Mouse (Mus musculus): ENCODE measurements around the gene Abhd17b.
"Not testable (repeated sequence)": the region's sequence is repeated elsewhere in the genome, so short reads cannot be mapped to it uniquely, and the experiment has no call there.

The Abhd17b gene

GRCm38 (mm10) chr19:21652285-21653171, 457 bp upstream of the Abhd17b start, which contains the start of gene 1110059E24Rik:
Gene 1110059E24Rik, minus strand, starts transcription at chr19:21652976.
- peak; percentile 95 to 96 for DNase-seq (ENCODE audit: low spot score in 2 of 2)

GRCm38 (mm10) chr19:21654788-21655187, 1.8 kb downstream of the Abhd17b start:
- no peak for DNase-seq (ENCODE audit: low spot score in 2 of 2)

- DNase-seq (ENCODE audit: low spot score in 2 of 2) = no peak
Measured at GRCm38 (mm10) chr19:21660734-21661133, 7.7 kb downstream of the Abhd17b start.

GRCm38 (mm10) chr19:21663756-21664456, 10.9 kb downstream of the Abhd17b start:
- no peak for DNase-seq (ENCODE audit: low spot score in 2 of 2)

- no peak for DNase-seq (ENCODE audit: low spot score in 2 of 2)
Measured at GRCm38 (mm10) chr19:21669650-21670049, 16.7 kb downstream of the Abhd17b start.

GRCm38 (mm10) chr19:21674354-21675096, 21.5 kb downstream of the Abhd17b start:
- DNase-seq (ENCODE audit: low spot score in 2 of 2) = no peak

- no peak for DNase-seq (ENCODE audit: low spot score in 2 of 2)
Measured at GRCm38 (mm10) chr19:21680091-21680490, 27.1 kb downstream of the Abhd17b start.

GRCm38 (mm10) chr19:21680986-21681385, 28.0 kb downstream of the Abhd17b start:
- no peak for DNase-seq (ENCODE audit: low spot score in 2 of 2)

GRCm38 (mm10) chr19:21713260-21714031, 60.5 kb downstream of the Abhd17b start:
- no peak for DNase-seq (ENCODE audit: low spot score in 2 of 2)

GRCm38 (mm10) chr19:21714278-21714883, 61.4 kb downstream of the Abhd17b start:
- DNase-seq (ENCODE audit: low spot score in 2 of 2) = no peak

- no peak for DNase-seq (ENCODE audit: low spot score in 2 of 2)
Measured at GRCm38 (mm10) chr19:21715005-21715442, 62.0 kb downstream of the Abhd17b start.

GRCm38 (mm10) chr19:21715515-21715914, 62.5 kb downstream of the Abhd17b start:
- DNase-seq (ENCODE audit: low spot score in 2 of 2) = no peak

GRCm38 (mm10) chr19:21716456-21716855, 63.5 kb downstream of the Abhd17b start:
- DNase-seq (ENCODE audit: low spot score in 2 of 2) = no peak

- DNase-seq (ENCODE audit: low spot score in 2 of 2) = no peak
Measured at GRCm38 (mm10) chr19:21719206-21719605, 66.2 kb downstream of the Abhd17b start.

GRCm38 (mm10) chr19:21720950-21721349, 68.0 kb downstream of the Abhd17b start:
- no peak for DNase-seq (ENCODE audit: low spot score in 2 of 2)

- DNase-seq (ENCODE audit: low spot score in 2 of 2) = not testable (repeated sequence)
Measured at GRCm38 (mm10) chr19:21723280-21723679, 70.3 kb downstream of the Abhd17b start.

GRCm38 (mm10) chr19:21723911-21724655, 71.1 kb downstream of the Abhd17b start:
- DNase-seq (ENCODE audit: low spot score in 2 of 2) = no peak

GRCm38 (mm10) chr19:21725168-21725567, 72.2 kb downstream of the Abhd17b start:
- DNase-seq (ENCODE audit: low spot score in 2 of 2) = no peak

GRCm38 (mm10) chr19:21727081-21727480, 74.1 kb downstream of the Abhd17b start:
- no peak for DNase-seq (ENCODE audit: low spot score in 2 of 2)

- no peak for DNase-seq (ENCODE audit: low spot score in 2 of 2)
Measured at GRCm38 (mm10) chr19:21728342-21728741, 75.4 kb downstream of the Abhd17b start.
